Mouse (Mus musculus) hindbrain, embryonic 10.5 days (tissue): ENCODE results near the gene Cdk14. TPM values are rescaled to one million over a fixed set of nuclear protein-coding genes. Genes with fewer than 3 reads are reported as not detected.
A peak's percentile ranks its signal among the peaks of the same experiment; 100 is the strongest.

Experiments used
- DNase-seq: peaks from one replicate; pipeline ENCODE4 v3.0.0-alpha.2; 2017; ENCODE audit warnings: low spot score
- H3K27ac ChIP-seq: fragments of 300-500 bp; sonication (generic); 2 replicates; pipeline ENCODE4 v1.5.1; 2016; ENCODE audit warnings: mild to moderate bottlenecking, moderate library complexity
- H3K27me3 ChIP-seq: fragments of 300-500 bp; sonication (generic); 2 replicates; pipeline ENCODE4 v1.6.1; 2016; ENCODE audit warnings: mild to moderate bottlenecking; ENCODE audit not compliant: poor library complexity, insufficient read depth, severe bottlenecking
- H3K36me3 ChIP-seq: fragments of 300-500 bp; sonication (generic); 2 replicates; pipeline ENCODE4 v1.6.1; 2016; ENCODE audit warnings: mild to moderate bottlenecking, moderate library complexity
- H3K4me1 ChIP-seq: fragments of 300-500 bp; sonication (generic); replicated peaks from 2 replicates; pipeline ENCODE4 v1.6.1; 2016; ENCODE audit warnings: mild to moderate bottlenecking
- H3K4me3 ChIP-seq: fragments of 300-500 bp; sonication (generic); 2 replicates; pipeline ENCODE4 v1.5.1; 2016; ENCODE audit warnings: mild to moderate bottlenecking, moderate library complexity
- H3K9me3 ChIP-seq: fragments of 300-500 bp; sonication (generic); 2 replicates; pipeline ENCODE4 v1.6.1; 2016; ENCODE audit warnings: mild to moderate bottlenecking, moderate library complexity
- WGBS: fragments of 180-500 bp; shearing (Covaris S2); methylation state at CpG from one replicate; pipeline ENCODE4 v1.1.7; 2016; 5-methylcytosine and 5-hydroxymethylcytosine counted together
- polyA plus RNA-seq: library from polyadenylated mRNA; unstranded; fragments of >200 nt; fragmentation: Nextera tagmentation; extraction: Ambion mirVana; gene quantifications from 2 replicates; pipeline ENCODE4 v1.2.1, GENCODE M21; 2016

The Cdk14 gene
- polyA plus RNA-seq, 1 experiment from 2014 or later = 19.0 TPM

DNA sequence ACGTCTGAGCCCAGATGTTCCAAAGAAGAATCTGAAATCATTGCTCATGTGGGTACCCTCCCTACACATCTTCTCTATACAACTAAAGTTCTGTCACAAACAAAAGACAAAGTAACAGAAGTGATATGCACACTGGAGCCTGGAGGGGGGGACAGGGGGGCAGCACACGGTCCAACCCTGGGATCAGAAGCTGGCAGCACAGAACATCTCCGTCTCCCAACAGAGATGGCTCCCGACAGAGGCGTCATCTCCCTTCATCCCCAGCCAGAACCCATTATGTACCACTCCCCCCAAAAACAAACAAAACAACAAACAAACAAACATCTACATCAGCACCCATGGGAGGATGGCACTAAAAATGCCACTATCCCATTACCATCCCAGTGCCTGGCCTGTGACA, 59.8 kb downstream of the Cdk14 start:
- no peak for DNase-seq
- WGBS = 92% methylated on average over 5 of the region's 5 CpGs
- Histone ChIP-seq H3K27ac (no peak overlapping the region), H3K36me3 (peaks cover 22% of the 10 kb centered on the region), H3K9me3 (0 out of 2 replicates have a peak, but pooled peaks cover 5% of the 10 kb centered on the region), H3K27me3 (no peaks in the 10 kb centered on the region), H3K4me1 (0 out of 2 replicates have a peak, but pooled peaks cover 1% of the 10 kb centered on the region), H3K4me3 (no peak overlapping the region)

DNA sequence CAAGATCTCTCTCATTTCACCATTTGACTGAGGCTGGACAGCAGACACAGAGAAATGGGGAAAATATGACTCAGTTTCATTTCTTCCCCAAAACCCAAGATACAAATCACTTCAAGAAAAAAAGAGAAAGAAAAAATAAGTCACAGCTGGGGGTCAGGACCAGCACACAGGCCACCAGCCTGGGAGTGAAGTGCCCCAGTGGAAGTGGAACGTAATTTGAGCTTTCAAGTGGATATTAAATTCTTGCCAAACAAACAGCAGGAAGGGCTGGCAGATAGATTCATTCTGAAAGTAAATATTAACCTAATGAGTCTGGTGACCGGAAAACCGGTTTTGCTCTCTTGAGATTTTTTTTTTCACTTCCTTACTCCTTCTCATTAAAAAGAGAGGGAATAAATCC, 60.2 kb downstream of the Cdk14 start:
- Histone ChIP-seq H3K9me3 (0 out of 2 replicates have a peak, but pooled peaks cover 5% of the 10 kb centered on the region), H3K4me1 (peaks cover 3% of the 10 kb centered on the region; the same call in 1 of the 2 replicates), H3K27me3 (no peaks in the 10 kb centered on the region), H3K27ac (no peak overlapping the region), H3K4me3 (no peak overlapping the region), H3K36me3 (peaks cover 22% of the 10 kb centered on the region)
- 76% methylated on average over 3 of the region's 3 CpGs for WGBS
- DNase-seq = no peak

DNA sequence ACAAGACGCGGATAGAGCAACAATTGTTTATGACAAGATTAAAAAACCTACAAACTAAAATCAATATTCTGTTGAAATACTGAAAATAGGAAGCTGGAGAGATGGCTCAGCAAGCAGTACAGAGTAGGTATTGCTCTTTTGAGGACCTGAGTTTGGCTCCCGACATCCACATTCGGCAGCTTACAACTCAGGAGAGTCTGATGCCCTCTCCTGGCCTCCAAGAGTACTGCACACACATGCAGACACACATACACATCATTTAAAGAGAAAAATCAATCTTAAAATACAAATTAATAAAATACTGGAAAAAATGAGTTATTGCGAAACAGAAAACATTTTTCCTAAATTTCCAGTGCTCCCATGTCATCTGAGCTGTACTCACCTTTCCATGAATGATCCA, 60.7 kb downstream of the Cdk14 start:
- H3K4me1 ChIP-seq = peaks cover 3% of the 10 kb centered on the region; the same call in 1 of the 2 replicates
- 0 out of 2 replicates have a peak, but pooled peaks cover 5% of the 10 kb centered on the region for H3K9me3 ChIP-seq
- 96% methylated on average over 5 of the region's 5 CpGs for WGBS
- H3K36me3 ChIP-seq = peaks cover 19% of the 10 kb centered on the region
- H3K27me3 ChIP-seq = no peaks in the 10 kb centered on the region
- H3K27ac ChIP-seq = no peak overlapping the region
- no peak for DNase-seq
- H3K4me3 ChIP-seq = no peak overlapping the region

GRCm38 (mm10) chr5:5358019-5358717, 61.9 kb downstream of the Cdk14 start:
- peaks cover 11% of the 10 kb centered on the region for H3K36me3 ChIP-seq
- H3K27ac ChIP-seq = no peak overlapping the region
- DNase-seq = no peak
- 92% methylated on average over 18 of the region's 18 CpGs for WGBS
- H3K9me3 ChIP-seq = 0 out of 2 replicates have a peak, but pooled peaks cover 5% of the 10 kb centered on the region
- no peaks in the 10 kb centered on the region for H3K27me3 ChIP-seq
- H3K4me3 ChIP-seq = no peak overlapping the region
- peaks cover 3% of the 10 kb centered on the region; the same call in 1 of the 2 replicates for H3K4me1 ChIP-seq

DNA sequence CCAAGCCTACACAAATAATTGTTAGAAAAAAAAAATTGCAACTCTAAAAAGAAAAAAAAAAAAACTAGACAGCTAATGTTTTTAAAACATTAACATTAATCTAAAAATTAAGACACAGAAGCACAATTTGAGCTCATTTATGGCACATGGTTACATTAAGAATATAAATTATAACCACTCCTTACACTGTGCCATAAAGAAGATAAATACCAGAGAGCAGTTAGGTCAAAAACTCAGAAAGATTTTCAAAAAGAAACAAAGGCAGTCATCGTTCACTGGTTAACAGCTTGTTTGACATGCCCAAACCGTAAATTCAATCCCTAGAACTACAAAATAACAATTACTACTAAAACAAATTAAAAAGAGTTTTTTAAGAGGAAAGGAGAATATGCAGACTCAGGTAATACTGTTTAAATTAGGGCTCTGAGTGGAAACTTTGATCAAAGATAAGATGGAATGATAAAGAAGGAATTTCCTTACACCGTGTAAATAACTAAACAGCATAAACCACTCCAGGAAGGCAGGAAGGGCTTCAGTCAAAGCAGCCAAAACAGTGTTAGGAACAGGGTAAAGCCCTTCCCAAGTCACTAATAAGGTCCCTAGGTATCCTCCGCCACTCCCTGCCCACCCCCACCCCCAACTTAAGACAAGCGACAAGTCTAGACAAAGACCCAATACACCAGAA, 65.3 kb downstream of the Cdk14 start:
- Histone ChIP-seq H3K36me3 (no peaks in the 10 kb centered on the region), H3K9me3 (0 out of 2 replicates have a peak, but pooled peaks cover 2% of the 10 kb centered on the region), H3K27ac (no peak overlapping the region), H3K4me3 (no peak overlapping the region), H3K4me1 (peaks cover 3% of the 10 kb centered on the region; the same call in 1 of the 2 replicates), H3K27me3 (no peaks in the 10 kb centered on the region)
- no peak for DNase-seq
- WGBS = 53% methylated on average over 5 of the region's 5 CpGs

- 35% methylated on average over 1 of the region's 1 CpGs for WGBS
- DNase-seq = no peak
- H3K27me3 ChIP-seq = no peaks in the 10 kb centered on the region
- peaks cover 3% of the 10 kb centered on the region; the same call in 1 of the 2 replicates for H3K4me1 ChIP-seq
- no peak overlapping the region for H3K4me3 ChIP-seq
- 0 out of 2 replicates have a peak, but pooled peaks cover 3% of the 10 kb centered on the region for H3K9me3 ChIP-seq
- no peaks in the 10 kb centered on the region for H3K36me3 ChIP-seq
- H3K27ac ChIP-seq = no peak overlapping the region
Measured at GRCm38 (mm10) chr5:5353946-5354345, 66.2 kb downstream of the Cdk14 start.

GRCm38 (mm10) chr5:5344646-5345045, 75.5 kb downstream of the Cdk14 start:
- Histone ChIP-seq H3K4me3 (no peak overlapping the region), H3K36me3 (peaks cover 5% of the 10 kb centered on the region; the same call in 1 of the 2 replicates), H3K9me3 (0 out of 2 replicates have a peak, but pooled peaks cover 7% of the 10 kb centered on the region), H3K27ac (no peak overlapping the region), H3K27me3 (no peaks in the 10 kb centered on the region), H3K4me1 (peaks cover 21% of the 10 kb centered on the region)
- WGBS = 84% methylated on average over 5 of the region's 5 CpGs
- no peak for DNase-seq

- H3K4me3 ChIP-seq = no peak overlapping the region
- 85% methylated on average over 2 of the region's 2 CpGs for WGBS
- DNase-seq = no peak
- no peaks in the 10 kb centered on the region for H3K27me3 ChIP-seq
- 0 out of 2 replicates have a peak, but pooled peaks cover 4% of the 10 kb centered on the region for H3K9me3 ChIP-seq
- H3K27ac ChIP-seq = peak overlapping the region; percentile 78
- H3K36me3 ChIP-seq = peaks cover 5% of the 10 kb centered on the region; the same call in 1 of the 2 replicates
- H3K4me1 ChIP-seq = peaks cover 21% of the 10 kb centered on the region
Measured at GRCm38 (mm10) chr5:5343741-5344140, 76.4 kb downstream of the Cdk14 start.

DNA sequence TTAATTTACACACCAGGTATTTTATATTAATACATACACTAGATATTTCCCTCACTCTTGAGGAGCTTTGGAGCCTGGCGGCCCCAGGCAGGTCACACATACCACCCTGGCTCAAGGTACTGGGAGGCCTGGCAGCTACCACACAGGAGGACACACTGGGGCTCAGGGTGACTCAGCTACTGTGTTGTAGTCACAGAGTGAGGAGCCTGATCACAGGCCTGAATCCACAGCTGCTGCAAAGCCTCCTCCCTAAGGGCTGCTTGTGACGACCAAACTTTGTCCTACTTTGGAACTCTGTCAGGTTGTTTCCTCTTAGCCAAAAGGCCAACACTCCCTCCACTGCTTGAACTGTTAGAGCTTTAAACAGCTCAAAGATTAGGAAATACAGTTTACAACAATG, 76.8 kb downstream of the Cdk14 start:
- H3K4me3 ChIP-seq = no peak overlapping the region
- H3K27me3 ChIP-seq = no peaks in the 10 kb centered on the region
- WGBS = 66% methylated on average over 2 of the region's 2 CpGs
- H3K27ac ChIP-seq = peak overlapping the region; percentile 78
- H3K9me3 ChIP-seq = peaks cover 9% of the 10 kb centered on the region; the same call in 1 of the 2 replicates
- no peak for DNase-seq
- H3K36me3 ChIP-seq = peaks cover 5% of the 10 kb centered on the region; the same call in 1 of the 2 replicates
- H3K4me1 ChIP-seq = peaks cover 21% of the 10 kb centered on the region

- Histone ChIP-seq H3K4me3 (no peak overlapping the region), H3K27ac (peak overlapping the region; percentile 78), H3K36me3 (no peaks in the 10 kb centered on the region; the same call in 1 of the 2 replicates), H3K4me1 (peaks cover 21% of the 10 kb centered on the region), H3K27me3 (no peaks in the 10 kb centered on the region), H3K9me3 (peaks cover 9% of the 10 kb centered on the region; the same call in 1 of the 2 replicates)
- DNase-seq = peak; percentile 53
- WGBS = 68% methylated on average over 11 of the region's 11 CpGs
Measured at GRCm38 (mm10) chr5:5342410-5343137, 77.5 kb downstream of the Cdk14 start.

- no peak for DNase-seq
- no peaks in the 10 kb centered on the region for H3K36me3 ChIP-seq
- peaks cover 21% of the 10 kb centered on the region for H3K4me1 ChIP-seq
- 92% methylated on average over 8 of the region's 8 CpGs for WGBS
- H3K27ac ChIP-seq = no peak overlapping the region
- no peak overlapping the region for H3K4me3 ChIP-seq
- H3K9me3 ChIP-seq = peaks cover 9% of the 10 kb centered on the region; the same call in 1 of the 2 replicates
- no peaks in the 10 kb centered on the region for H3K27me3 ChIP-seq
Measured at GRCm38 (mm10) chr5:5341611-5342010, 78.5 kb downstream of the Cdk14 start.

GRCm38 (mm10) chr5:5333916-5334315, 86.2 kb downstream of the Cdk14 start:
- no peaks in the 10 kb centered on the region for H3K4me1 ChIP-seq
- no peaks in the 10 kb centered on the region for H3K27me3 ChIP-seq
- no peaks in the 10 kb centered on the region for H3K36me3 ChIP-seq
- no peak overlapping the region for H3K27ac ChIP-seq
- 93% methylated on average over 8 of the region's 8 CpGs for WGBS
- peaks cover 9% of the 10 kb centered on the region; the same call in 1 of the 2 replicates for H3K9me3 ChIP-seq
- DNase-seq = no peak
- no peak overlapping the region for H3K4me3 ChIP-seq
